Mouse (Mus musculus): ENCODE results near the gene March10. TPM values are rescaled to one million over a fixed set of nuclear protein-coding genes. Genes with fewer than 3 reads are reported as not detected.

The March10 gene
- total RNA-seq, 1 experiment from 2014 or later: not detected

DNA sequence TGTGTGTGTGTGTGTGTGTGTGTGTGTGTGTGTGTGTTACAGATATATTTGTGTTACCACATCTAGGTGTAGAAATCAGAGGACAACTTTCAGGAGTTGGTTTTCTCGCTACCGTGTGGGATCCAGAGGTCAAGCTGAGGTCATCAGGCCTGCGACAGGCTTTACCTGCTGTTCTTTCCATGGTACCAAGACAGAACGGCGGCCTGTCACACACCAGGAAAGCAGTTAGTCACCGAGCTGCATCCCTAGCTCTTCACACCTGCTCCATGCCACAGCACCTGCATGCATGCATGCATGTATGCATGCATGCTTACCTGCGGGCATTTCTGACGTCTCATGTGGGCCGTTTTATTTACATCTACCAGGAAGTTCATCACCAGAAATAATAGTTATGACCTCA lies 9.0 kb upstream of the March10 start:
- DNase-seq: no peak

DNA sequence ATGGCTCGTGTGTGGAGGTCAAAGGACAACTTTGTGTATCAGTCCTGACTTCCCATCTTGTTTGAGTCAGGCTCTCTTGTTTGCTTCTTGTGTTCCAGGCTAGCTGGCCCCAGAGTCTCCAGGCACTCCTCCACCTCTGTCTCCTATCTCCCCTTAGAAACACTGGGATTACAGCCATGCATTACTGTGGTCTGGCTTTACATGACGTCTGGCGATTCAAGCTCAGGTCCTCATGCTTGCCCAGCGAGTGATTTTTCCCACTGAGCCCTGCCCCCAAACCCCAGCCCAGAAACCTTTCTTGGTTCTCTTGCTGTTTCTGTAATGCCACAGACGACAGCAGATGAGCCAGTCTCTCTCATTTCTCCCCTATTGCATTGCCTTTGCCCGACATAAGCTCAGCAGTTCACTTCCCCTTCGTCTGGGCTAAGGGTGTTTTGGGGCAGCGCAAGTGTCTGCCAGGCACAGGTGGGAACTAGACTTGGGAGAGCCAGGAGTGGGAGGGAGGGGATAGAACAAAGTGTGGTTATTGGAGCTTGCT lies 8.0 kb upstream of the March10 start:
- no peak for DNase-seq

DNA sequence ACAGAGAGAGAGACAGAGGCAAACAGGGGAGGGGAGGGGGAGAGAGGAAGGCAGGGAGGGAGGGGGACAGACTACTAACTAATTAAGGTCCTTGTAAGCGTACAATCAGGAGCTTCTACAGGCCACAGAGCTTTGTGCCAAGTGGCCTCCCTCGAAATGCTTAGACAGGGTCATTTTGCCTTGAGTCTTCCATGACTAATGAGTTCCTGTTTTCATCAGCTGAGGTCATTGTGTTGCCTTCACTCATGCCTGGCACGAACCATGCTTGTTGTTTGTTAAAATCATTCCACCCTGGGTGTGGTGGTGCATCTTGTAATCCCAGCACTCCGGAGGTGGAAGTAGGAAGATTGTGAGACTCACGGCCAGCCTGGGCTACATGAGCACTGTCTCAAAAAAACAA lies 3.4 kb upstream of the March10 start:
- peak; percentile 66 for DNase-seq

DNA sequence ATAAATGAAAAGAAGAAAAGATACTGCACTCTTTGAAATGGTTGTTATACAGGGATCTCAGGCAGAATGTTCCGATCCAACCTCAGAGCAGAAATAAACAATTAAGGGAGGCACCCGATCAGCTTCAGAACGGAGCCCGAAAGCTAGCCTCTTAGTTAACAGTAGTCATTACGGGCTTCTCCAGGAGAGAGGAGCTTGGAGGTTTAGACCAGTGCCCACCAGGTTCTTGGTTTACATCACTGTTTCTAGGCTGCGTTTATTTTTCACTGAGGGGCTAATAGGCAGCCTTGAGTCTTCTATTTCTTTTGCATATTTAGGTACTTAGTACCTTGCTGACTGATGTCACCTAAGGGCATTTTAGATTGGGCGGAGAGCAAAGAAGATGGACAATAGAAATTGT lies 506 bp upstream of the March10 start:
- no peak for DNase-seq

DNA sequence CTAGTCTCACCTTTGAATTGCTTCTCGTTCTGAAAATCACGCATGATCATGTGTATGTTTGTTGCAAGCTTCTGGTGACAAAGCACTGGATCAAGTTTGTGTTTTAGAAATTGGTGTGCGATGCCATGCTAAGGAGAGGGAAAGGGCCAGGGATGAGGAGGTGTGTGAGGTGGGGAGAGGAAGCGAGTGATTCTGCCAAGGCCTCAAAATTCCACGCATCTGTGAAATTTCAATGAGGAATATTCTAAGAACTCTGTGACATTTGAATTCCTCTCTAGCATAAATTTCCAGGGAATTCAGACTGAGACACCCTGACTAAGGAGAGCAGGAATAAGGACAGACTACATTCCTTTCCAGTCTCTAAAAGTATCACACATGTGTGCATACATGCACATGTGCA lies 1.4 kb downstream of the March10 start:
- no peak for DNase-seq

DNA sequence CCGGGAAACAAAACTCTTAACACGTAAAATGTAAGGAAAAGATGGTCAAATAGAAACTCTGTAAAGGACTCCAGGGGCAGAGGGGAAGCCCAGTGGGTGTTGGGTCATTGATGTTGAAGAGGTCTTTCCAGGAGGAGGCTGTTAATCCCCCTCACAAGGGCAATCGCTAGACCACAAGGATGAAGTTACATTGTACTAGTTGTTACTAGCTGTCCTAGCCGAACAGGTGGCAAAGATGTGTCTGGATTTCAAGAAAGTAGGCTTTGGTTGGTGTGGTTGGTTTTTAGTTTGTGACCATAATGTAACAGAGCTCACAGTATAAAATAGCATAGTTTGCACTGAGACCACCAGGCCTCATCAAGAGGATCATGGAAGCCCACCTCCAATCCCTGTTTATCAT lies 3.5 kb downstream of the March10 start:
- no peak for DNase-seq

DNA sequence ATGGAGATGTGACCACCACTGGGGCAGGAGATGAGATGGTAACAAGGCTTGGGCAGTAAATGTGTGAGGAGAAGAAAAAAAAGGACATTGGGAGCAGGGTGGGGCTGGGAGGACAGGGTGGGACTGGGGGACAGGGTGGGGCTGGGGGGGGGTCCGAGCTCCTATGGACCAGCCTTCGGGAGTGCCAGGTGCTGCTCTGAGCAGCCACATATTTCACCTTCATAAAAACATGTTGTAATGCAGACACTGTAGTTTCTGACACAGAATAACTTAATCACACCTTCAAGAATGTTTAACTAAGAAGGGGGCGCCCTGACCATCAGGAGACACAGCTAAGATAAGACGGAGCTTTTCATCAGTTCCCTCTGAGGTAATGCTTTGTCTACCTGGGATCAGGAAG lies 4.0 kb downstream of the March10 start:
- DNase-seq: no peak

DNA sequence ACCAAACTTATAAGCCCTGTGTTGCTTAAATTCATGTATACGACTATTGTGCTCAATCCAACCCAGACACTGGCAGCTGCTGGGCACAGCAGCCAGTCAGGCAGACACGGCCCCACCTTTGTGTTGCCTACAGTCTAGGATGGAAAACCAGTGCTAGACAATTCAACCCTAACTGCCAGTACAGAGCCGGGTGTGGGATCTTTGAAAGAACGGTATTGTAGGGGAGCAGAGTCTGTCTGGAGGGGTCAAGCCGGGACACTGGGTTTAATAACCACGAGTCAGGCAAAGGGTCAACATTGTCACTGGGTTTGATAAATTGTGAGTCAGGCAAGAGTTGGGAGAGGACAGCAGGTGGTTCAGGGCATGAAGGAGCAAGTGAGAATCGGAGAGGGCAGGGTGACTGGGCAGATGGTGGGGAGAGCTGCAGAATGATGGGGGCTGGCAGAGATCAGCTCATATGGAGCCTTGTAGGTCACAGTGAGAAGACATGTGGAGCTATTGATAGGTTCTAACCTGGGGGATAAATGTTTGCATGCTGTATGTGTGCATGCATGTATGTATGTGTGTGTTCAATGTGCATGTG lies 4.9 kb downstream of the March10 start:
- DNase-seq: no peak

DNA sequence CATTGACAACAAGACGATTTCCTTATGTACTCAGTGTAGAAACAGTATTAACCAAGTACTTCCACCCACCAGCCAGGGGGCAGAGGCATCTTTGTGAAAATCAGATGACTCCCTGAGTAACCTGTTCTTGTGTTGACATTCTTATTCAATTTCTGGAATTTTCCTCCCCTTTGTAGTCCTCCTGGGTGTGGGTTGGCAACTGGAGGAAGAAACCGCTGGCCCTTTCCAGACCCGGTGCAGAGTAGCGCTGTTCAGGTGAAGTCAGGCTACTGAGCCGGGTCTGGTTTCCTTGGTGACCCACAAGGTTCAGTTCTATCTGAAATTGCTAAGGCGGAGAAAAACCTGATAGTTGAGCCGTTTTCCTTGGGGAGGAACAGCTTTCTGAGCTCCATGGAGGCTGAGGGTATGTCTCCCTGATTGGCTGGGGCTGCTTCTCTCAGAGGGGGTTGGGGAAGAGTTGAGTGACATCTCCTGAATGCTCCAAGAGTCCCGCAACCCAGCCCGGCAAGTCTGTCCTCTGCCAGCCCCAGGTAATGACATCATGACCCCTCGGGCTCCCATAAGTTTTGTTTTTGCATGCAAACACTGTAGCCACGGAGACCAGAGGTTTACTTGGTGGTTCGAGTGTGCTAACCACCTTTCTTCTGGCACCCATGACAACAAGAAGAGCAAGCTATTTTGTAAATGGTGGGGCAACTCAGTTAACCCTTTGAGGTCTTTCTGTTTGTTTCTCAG lies 6.8 kb downstream of the March10 start:
- no peak for DNase-seq

DNA sequence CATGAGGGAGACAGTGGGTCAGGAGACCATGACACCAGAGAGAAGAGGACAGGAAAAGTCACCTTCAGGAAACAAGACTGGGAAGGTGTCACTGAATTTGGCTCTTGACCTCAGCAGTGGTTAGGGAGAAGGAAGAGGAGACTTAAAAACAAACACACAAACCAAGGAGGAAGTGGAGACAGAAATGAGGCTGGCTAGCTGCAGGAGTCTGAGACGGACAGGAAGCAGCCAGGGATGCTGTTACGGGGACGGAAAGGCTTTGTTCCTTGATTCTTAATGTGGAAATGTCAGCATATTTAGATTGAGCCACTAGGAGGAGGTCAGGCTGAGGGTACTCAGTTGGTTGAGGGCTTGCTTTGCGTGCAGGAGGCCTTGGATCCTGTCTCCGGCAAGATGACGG lies 8.9 kb downstream of the March10 start:
- no peak for DNase-seq

DNA sequence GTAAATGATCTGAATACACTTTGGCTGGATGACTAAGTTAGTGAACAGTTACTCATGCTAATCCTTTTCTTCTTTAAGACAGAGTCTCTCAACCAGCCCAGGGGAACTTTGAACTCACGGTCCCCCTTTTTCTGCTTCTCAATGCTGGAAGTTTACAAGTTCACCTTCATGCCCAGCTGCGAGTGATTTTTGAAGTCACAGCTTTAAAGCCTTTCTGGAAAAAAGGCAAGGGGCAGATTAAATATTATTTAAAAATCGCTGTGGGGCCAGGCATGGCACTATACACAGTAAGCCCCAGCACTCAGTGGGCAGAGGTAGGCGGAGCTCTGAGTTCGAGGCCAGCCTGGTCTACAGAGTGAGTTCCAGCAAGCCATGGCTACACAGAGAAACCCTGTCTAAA lies 10.3 kb downstream of the March10 start:
- DNase-seq: no peak

DNA sequence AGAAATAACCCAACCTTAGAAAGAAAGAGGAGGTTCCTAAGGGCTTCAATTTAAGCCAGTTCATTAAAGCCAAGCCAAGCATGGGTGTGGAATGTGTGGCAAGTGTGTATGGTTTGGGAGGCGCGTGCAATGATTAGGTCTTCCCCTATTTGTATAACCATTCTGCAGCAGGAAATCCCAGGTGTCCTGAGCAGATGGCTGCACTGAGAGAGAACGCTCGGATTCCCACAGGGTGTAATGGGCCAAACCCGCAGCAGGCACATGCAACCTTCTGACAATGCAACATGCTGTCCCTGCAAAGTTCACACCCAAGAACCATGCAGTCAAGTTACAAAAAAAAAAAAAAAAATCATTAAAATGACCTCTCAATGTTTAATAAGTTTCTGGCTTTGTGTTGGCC lies 10.8 kb downstream of the March10 start:
- DNase-seq: no peak

DNA sequence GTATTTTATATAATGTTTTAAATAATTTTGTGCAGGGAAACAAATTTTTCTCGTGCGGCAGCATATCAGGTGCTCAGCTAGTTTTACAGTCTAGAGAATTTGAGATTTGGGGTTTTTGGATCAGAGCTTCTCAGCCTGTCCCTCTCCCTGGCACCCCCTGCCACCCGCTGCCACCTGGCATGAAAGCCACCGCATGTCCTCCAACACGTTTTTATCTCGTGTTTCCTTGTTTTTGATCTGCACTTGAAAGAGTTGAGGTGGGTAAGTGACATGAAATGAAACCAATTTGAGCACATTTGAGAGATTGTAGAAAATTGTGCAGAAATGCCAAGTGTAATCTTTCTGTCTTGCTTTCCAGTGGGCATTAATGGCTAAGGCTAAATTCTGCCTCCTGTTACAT lies 11.6 kb downstream of the March10 start:
- no peak for DNase-seq

DNA sequence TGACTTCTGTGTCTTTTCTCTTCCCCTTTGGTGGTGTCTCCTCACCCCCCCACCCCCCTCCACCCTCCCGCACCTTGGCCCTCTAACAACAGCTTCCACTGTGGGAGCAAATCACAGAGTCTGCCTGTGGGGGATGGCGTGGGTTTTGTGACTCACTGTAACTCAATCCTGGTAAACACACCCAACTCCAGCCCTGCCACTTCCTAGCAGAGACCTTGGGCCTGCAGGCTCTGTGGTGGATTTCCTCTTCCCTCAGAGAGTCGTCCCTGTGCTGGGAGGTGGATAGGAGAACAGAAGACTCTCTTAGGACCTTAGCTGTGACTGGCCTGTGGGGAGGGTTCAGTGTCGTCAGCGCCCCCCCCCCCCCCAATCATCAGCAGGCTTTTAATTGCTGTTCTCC lies 13.0 kb downstream of the March10 start:
- DNase-seq: peak; percentile 27

DNA sequence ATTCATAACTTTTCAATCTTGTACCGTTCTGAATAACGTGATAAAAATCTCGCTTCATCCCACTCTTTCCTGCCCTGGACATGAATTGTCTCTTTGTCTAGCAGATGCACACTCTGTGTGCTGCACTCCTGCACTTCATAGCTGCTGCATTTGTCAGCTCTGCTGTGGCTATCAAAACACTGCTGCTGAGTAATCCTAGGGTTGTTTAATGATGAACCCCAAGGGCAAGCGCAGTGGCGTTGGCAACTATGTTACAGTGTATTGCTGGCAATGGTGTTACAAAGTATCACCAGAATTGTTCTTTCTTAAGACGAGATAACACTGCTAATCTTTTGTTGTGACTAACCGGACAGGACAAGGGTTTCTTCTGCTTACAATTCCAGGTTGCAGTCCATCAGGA lies 16.7 kb downstream of the March10 start:
- no peak for DNase-seq

DNA sequence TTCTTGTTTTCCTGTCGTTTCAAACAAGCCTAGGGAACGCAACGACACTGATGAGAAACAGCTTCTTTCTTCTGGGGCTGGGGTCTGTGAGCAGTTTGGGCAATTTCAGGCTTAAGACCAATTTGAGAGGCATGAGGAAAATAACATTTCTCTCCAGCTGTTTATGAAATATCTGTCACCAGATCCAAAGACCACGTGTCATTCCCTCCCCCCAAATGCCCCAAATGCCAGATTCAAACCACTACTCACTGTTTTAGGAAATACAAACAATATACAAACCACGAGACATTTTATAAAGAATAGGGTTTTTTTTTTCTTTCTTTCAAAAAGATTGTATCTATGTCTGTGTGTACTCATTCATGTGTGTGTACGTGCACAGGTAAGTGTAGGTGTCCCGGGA lies 17.6 kb downstream of the March10 start:
- DNase-seq: no peak

DNA sequence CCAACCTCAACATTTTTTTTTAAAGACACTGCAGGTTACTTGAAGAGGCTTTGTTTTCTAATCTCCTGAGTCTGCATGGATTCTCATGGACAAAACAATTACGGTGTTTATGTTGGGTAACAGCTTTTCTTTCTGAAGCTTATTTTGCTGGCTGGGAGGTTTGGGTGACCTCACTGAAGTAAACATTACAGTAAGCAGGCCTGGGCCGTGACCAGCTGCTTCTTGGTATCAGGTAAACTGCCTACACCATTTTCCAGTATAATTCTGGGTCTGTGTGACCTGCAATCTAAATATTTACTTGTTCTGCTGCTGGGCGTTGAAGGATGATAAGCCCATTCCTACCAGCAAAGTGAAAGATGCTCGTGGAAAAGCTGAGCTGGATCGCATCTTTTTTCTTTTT lies 30.1 kb downstream of the March10 start:
- no peak for DNase-seq

DNA sequence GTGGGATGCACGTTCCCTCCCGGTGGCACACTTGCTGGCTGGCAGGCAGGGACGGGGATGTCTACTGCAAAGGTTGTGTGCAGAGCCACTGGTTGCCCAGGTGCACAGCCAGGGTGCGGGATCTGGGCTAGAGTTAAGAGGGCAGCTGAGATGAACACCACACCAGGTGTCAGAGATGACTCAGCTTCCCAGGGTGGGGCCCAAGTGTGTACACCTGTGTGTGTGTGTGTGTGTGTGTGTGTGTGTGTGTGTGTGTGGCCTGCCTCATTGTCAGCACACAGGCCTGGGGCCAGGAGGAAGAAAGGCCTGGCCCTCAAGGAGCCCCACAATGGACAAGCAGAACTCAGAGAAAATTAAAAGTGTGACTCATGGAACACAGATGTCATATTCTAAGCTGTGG lies 31.9 kb downstream of the March10 start:
- no peak for DNase-seq

DNA sequence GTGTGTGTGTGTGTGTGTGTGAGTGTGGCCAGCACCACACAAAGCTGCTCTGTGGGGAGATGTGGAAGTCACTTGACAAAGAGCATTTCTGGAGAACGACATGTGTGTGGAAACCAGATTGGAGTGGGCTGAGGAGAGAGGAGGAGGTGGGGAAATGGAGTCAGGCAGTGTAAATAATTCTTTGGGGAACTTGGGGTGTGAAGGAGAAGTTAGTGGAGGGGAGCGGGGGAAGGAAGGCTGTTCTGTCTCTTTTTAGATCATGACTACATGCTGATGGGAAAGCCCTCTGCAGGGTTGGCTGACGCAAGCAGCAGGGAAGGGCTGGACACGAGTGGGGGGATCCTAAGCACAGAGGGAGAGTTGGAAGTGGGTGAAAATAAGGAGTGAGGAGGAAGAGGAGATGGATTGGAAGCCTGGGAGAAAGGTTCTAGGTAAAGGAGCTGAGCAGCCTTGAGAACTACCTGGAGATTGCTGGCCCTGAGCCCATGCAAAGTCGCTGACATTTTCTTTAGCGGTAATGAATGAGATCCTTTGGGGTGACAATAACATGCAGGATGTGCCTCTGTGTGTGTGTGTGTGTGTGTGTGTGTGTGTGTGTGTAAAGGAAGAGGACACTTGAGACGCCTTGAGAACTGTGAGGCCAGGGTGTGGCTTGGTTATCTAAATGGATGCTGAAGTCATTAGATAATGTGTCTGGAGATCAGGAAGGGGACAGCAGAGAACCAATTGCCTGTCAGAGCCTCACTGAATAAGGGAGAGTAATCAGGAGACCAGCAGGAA lies 35.7 kb downstream of the March10 start:
- no peak for DNase-seq

DNA sequence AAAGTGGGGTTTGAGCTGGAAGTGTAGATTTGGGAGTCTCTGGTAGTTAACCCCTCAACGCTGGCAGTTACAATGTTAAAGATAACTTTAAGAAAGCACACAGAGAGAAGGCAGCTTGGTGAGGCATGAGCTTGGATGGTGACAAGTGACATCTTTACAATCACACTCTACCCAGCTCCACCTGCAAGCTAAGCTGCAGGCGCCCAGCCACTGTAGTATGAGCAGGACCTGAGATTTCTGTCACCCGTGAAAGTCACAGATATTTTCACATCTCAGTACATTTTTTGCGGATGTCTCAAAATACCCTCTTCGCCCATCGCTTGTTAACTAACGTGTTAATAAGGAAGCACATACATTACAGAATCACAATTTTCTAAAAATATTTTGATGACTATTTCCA lies 36.6 kb downstream of the March10 start:
- no peak for DNase-seq

DNA sequence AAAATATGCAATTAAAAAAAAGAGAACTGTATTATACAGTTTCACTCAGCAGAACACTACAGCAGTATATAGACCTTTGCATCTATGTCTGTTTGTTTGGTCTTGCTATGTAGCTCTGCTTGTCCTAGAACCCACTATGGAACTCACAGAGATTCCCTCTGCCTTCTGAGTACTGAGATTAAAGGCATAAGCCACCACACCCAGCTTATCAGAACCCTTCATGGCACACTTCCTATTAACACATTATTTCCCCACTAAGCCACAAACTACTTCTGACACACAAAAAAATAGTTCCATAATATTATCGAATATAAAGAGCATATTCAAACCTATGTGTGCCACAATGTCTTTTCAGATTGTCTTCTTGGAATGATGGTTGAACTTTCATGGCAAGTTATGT lies 42.5 kb downstream of the March10 start:
- DNase-seq: no peak

DNA sequence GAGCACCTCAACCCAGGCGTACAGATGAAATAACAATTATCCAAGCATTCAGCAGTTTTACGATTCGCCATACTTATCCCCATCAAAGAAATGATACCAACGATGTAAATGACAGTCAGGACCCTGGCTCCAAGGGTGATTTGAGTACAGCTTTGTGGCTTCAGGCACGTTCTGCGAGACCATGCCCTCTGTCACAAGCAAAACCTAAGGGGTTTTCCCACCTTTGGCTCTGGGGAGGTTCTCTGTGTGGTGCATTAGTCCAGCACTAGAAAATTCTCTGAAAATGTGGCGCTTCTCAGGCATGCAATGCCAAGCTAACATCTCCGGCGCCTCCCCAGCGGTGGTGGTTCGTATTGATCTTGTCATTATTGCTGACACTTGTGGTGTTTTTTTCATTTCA lies 47.1 kb downstream of the March10 start:
- no peak for DNase-seq

DNA sequence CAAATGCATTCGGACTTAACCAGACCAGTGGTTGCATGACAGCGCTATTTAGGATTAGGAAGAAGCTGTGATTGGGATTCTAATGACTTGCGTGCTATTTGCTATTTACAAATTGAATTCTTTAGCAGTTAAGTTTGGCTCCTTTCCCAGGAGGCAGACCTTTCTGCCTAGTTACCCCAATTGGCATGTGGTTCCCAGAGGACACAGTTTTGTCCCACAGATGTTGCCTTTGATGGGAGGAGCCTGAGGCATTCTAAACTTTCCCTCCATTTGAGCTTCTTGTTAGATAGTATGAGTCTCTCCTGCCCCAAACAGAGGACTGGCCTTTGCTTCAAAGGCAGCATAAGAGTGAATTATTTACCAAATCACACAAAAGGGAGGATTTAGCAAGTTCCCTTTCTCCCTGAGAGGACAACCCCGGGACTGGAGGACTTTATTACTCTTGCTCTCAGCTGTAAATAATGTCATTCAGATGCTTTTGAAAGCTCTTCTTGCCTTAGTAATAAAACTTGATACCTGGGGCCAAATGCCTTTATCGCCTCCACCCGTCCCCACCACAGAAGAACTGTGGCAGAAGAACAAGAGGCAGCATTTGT lies 48.6 kb downstream of the March10 start:
- no peak for DNase-seq
